Mouse (Mus musculus) forebrain, embryonic 16.5 days (tissue): ENCODE measurements around the gene Fos. TPM values are rescaled to one million over a fixed set of nuclear protein-coding genes. Genes with fewer than 3 reads are reported as not detected.

Source experiments
- ATAC-seq: fragments of 200-750 bp; cut with Nextera tagmentation; 2 replicates; pipeline ENCODE4 v1.8.0; 2017; ENCODE audit warnings: mild to moderate bottlenecking, moderate library complexity
- H3K27ac ChIP-seq: fragments of 300-500 bp; sonication (generic); 2 replicates; pipeline ENCODE4 v1.5.1; 2014; ENCODE audit warnings: low read length, control low read depth
- H3K27me3 ChIP-seq: fragments of 300-500 bp; sonication (generic); replicated peaks from 2 replicates; pipeline ENCODE4 v1.6.1; 2014; ENCODE audit warnings: low read length; ENCODE audit not compliant: control insufficient read depth, insufficient read depth
- H3K36me3 ChIP-seq: fragments of 300-500 bp; sonication (generic); 2 replicates; pipeline ENCODE4 v1.6.1; 2014; ENCODE audit not compliant: control insufficient read depth, insufficient read depth
- H3K4me1 ChIP-seq: fragments of 300-500 bp; sonication (generic); replicated peaks from 2 replicates; pipeline ENCODE4 v1.6.1; 2014; ENCODE audit warnings: low read length; ENCODE audit not compliant: control insufficient read depth, insufficient read depth
- H3K4me2 ChIP-seq: fragments of 300-500 bp; sonication (generic); 2 replicates; pipeline ENCODE4 v1.6.1; 2014; ENCODE audit warnings: mild to moderate bottlenecking, low read length, control low read depth
- H3K4me3 ChIP-seq: fragments of 300-500 bp; sonication (generic); replicated peaks from 2 replicates; pipeline ENCODE4 v1.5.1; 2014; ENCODE audit warnings: mild to moderate bottlenecking, low read length, control low read depth
- H3K9ac ChIP-seq: fragments of 300-500 bp; sonication (generic); replicated peaks from 2 replicates; pipeline ENCODE4 v1.6.1; 2014; ENCODE audit warnings: low read depth, low read length, control low read depth
- H3K9me3 ChIP-seq: fragments of 300-500 bp; sonication (generic); 2 replicates; pipeline ENCODE4 v1.6.1; 2016; ENCODE audit warnings: low read length; ENCODE audit not compliant: control insufficient read depth
- WGBS: fragments of 180-500 bp; shearing (Covaris S2); extraction: QIAGEN DNeasy Blood & Tissue Kit; methylation state at CpG from one replicate; pipeline ENCODE4 v1.1.7; 2014; 5-methylcytosine and 5-hydroxymethylcytosine counted together
- polyA plus RNA-seq: library from polyadenylated mRNA; unstranded; fragments of >200 nt; fragmentation: Nextera tagmentation; extraction: Ambion mirVana; gene quantifications from 2 replicates; pipeline ENCODE4 v1.2.1, GENCODE M21; 2015

Fos gene
- polyA plus RNA-seq, 1 experiment from 2014 or later = 1.9 TPM

- no peaks in the 10 kb centered on the region for H3K36me3 ChIP-seq
- 89% methylated on average over 5 of the region's 5 CpGs for WGBS
- no peak for ATAC-seq
- no peak overlapping the region for H3K4me3 ChIP-seq
- H3K4me1 ChIP-seq = no peaks in the 10 kb centered on the region
- no peaks in the 10 kb centered on the region for H3K27me3 ChIP-seq
- no peaks in the 10 kb centered on the region for H3K9me3 ChIP-seq
- no peak overlapping the region for H3K9ac ChIP-seq
- H3K27ac ChIP-seq = no peak overlapping the region
- H3K4me2 ChIP-seq = no peak overlapping the region
Observed at GRCm38 (mm10) chr12:85514958-85515357, 41.3 kb downstream of the Fos start.

- no peaks in the 10 kb centered on the region for H3K4me1 ChIP-seq
- no peak overlapping the region for H3K4me2 ChIP-seq
- H3K9me3 ChIP-seq = no peaks in the 10 kb centered on the region
- no peaks in the 10 kb centered on the region for H3K36me3 ChIP-seq
- ATAC-seq = no peak
- no peak overlapping the region for H3K4me3 ChIP-seq
- WGBS = 87% methylated on average over 3 of the region's 3 CpGs
- H3K27ac ChIP-seq = no peak overlapping the region
- no peak overlapping the region for H3K9ac ChIP-seq
- no peaks in the 10 kb centered on the region for H3K27me3 ChIP-seq
Observed at GRCm38 (mm10) chr12:85515865-85516264, 42.2 kb downstream of the Fos start.

GRCm38 (mm10) chr12:85517339-85517738, 43.6 kb downstream of the Fos start:
- H3K27me3 ChIP-seq = no peaks in the 10 kb centered on the region
- H3K4me2 ChIP-seq = no peak overlapping the region
- no peak overlapping the region for H3K9ac ChIP-seq
- H3K4me3 ChIP-seq = no peak overlapping the region
- H3K4me1 ChIP-seq = no peaks in the 10 kb centered on the region
- H3K36me3 ChIP-seq = no peaks in the 10 kb centered on the region
- 92% methylated on average over 13 of the region's 13 CpGs for WGBS
- no peak for ATAC-seq
- H3K27ac ChIP-seq = no peak overlapping the region
- H3K9me3 ChIP-seq = no peaks in the 10 kb centered on the region

DNA sequence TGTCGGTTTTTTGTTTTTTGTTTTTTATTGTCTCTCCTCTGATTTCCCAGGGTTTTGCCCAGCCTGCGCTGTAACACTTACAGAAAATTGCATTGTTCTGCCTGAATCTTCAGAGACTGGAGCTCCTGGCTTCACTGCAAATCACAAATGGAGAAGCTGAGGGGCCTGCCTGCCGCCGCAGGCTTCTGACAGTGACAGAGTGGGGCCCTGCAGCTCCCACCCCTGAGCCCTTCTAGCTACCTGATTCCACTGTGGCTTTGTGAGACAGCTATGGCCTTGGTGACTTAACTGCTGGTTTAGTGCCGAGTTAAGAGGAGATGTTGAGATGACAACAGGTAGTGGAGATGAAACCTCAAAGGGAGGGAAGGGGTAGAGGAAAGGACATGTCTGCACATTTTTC, 44.3 kb downstream of the Fos start:
- 84% methylated on average over 5 of the region's 5 CpGs for WGBS

GRCm38 (mm10) chr12:85519553-85519952, 45.9 kb downstream of the Fos start:
- H3K9me3 ChIP-seq = no peaks in the 10 kb centered on the region
- no peak overlapping the region for H3K4me3 ChIP-seq
- no peak for ATAC-seq
- H3K27me3 ChIP-seq = no peaks in the 10 kb centered on the region
- peaks cover 5% of the 10 kb centered on the region; the same call in 1 of the 2 replicates for H3K4me1 ChIP-seq
- no peak overlapping the region for H3K4me2 ChIP-seq
- no peak overlapping the region for H3K9ac ChIP-seq
- H3K27ac ChIP-seq = no peak overlapping the region
- 94% methylated on average over 6 of the region's 6 CpGs for WGBS
- no peaks in the 10 kb centered on the region for H3K36me3 ChIP-seq

More for the DNA sequence above, 44.3 kb downstream of the Fos start:
- no peaks in the 10 kb centered on the region for H3K4me1 ChIP-seq
- H3K4me2 ChIP-seq = no peak overlapping the region
- no peak overlapping the region for H3K27ac ChIP-seq
- H3K36me3 ChIP-seq = no peaks in the 10 kb centered on the region
- no peak overlapping the region for H3K9ac ChIP-seq
- no peaks in the 10 kb centered on the region for H3K27me3 ChIP-seq
- no peaks in the 10 kb centered on the region for H3K9me3 ChIP-seq
- no peak for ATAC-seq
- H3K4me3 ChIP-seq = no peak overlapping the region

DNA sequence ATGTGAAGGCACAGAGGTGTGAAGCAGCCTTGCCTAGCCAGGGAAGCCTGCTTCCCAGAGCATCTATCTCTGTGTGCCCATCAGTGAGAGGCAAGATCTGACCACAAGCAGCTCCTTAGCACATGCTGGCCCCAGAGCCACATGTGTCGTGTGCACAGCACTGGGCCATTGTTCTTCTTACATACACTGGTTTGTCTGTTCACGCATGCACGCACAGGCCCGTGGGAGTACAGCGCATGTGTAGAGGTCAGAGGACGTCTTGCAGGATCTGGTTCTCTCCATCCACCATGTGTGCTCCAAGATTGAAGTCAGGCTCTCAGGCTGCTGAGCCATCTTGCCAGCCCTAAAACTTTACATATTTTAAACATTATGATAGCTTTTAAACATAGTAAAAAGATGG, 47.4 kb downstream of the Fos start:
- Histone ChIP-seq H3K9me3 (no peaks in the 10 kb centered on the region), H3K9ac (no peak overlapping the region), H3K36me3 (no peaks in the 10 kb centered on the region), H3K27ac (no peak overlapping the region), H3K4me2 (no peak overlapping the region), H3K27me3 (no peaks in the 10 kb centered on the region), H3K4me3 (no peak overlapping the region), H3K4me1 (peaks cover 9% of the 10 kb centered on the region; the same call in 1 of the 2 replicates)
- whole genome bisulfite sequencing = 80% methylated on average over 6 of the region's 6 CpGs
- no peak for ATAC-seq

DNA sequence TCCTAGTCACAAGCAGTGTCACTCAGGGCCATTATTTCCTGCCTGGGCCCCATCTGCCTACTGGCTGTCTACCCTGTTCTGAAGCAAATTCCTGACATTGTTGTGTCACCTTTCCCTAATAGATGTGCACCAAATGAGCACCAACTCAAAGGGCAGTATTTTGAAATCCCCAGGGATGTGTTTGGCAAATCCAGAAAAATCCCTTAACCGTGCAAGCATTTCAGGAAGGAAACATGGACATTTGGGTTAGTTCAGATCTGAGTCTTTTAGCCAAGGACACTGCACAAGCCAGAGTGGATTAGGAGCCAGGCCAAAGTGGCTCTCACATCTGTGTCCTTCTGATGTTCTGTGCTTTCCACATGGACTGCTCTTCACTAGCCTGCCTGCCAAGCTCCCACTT, 48.0 kb downstream of the Fos start:
- 93% methylated on average over 1 of the region's 1 CpGs for WGBS

GRCm38 (mm10) chr12:85522631-85523388, 49.1 kb downstream of the Fos start:
- Histone ChIP-seq H3K4me1 (peaks cover 9% of the 10 kb centered on the region; the same call in 1 of the 2 replicates), H3K27me3 (no peaks in the 10 kb centered on the region), H3K4me3 (no peak overlapping the region), H3K27ac (no peak overlapping the region), H3K9ac (no peak overlapping the region), H3K9me3 (no peaks in the 10 kb centered on the region), H3K4me2 (no peak overlapping the region), H3K36me3 (no peaks in the 10 kb centered on the region)
- no peak for ATAC-seq
- 85% methylated on average over 7 of the region's 7 CpGs for WGBS

More for the DNA sequence above, 48.0 kb downstream of the Fos start:
- no peaks in the 10 kb centered on the region for H3K27me3 ChIP-seq
- no peaks in the 10 kb centered on the region for H3K9me3 ChIP-seq
- no peak overlapping the region for H3K9ac ChIP-seq
- no peaks in the 10 kb centered on the region for H3K36me3 ChIP-seq
- no peak for ATAC-seq
- no peak overlapping the region for H3K4me2 ChIP-seq
- peaks cover 9% of the 10 kb centered on the region; the same call in 1 of the 2 replicates for H3K4me1 ChIP-seq
- no peak overlapping the region for H3K4me3 ChIP-seq
- H3K27ac ChIP-seq = no peak overlapping the region

- H3K4me1 ChIP-seq = peaks cover 9% of the 10 kb centered on the region; the same call in 1 of the 2 replicates
- WGBS = 56% methylated on average over 14 of the region's 14 CpGs
- no peak overlapping the region for H3K4me3 ChIP-seq
- H3K9me3 ChIP-seq = no peaks in the 10 kb centered on the region
- H3K9ac ChIP-seq = no peak overlapping the region
- H3K27me3 ChIP-seq = no peaks in the 10 kb centered on the region
- H3K4me2 ChIP-seq = no peak overlapping the region
- no peak overlapping the region for H3K27ac ChIP-seq
- no peaks in the 10 kb centered on the region for H3K36me3 ChIP-seq
- no peak for ATAC-seq
Observed at GRCm38 (mm10) chr12:85523421-85524192, 49.9 kb downstream of the Fos start.
